Comparison of ENCODE assay signal across 1 mouse cellular context in genomic region chr2:13008433-13008832, GRCm38 (mm10).
A peak's percentile ranks its signal among the peaks of the same experiment; 100 is the strongest.
TF ChIP-seq lines count a peak whose summit lies in the region.

No protein-coding gene starts in this region.

TF ChIP-seq in CH12.LX, 34 proteins besides CTCF, POLR2A, EP300 and RAD21 (continued from another document):
- TF ChIP-seq NELFE (IDR thresholded peaks at IDR 0.05; ENCODE audit: low read depth, low read length) (no peak), SMC3 (IDR thresholded peaks at IDR 0.05; ENCODE audit: low read depth, low read length) (peak; percentile 8; the same call in 1 of the 2 replicates), ETS1 (conservative IDR thresholded peaks at IDR 0.05; ENCODE audit: low read depth, low read length) (no peak), TCF12 (IDR thresholded peaks at IDR 0.05; ENCODE audit: low read depth, low read length) (no peak), MAZ (IDR thresholded peaks at IDR 0.05; ENCODE audit: low read depth, low read length) (no peak), MYC (IDR thresholded peaks at IDR 0.05; ENCODE audit: low read depth, low read length) (no peak), NRF1 (IDR thresholded peaks at IDR 0.05; ENCODE audit: low read depth, low read length) (no peak), MXI1 (IDR thresholded peaks at IDR 0.05; ENCODE audit: low read depth, low read length) (no peak), JUN (IDR thresholded peaks at IDR 0.05; ENCODE audit: insufficient read depth, low read depth, low read length) (no peak)
